Mouse (Mus musculus) limb, embryonic 11.5 days (tissue): ENCODE measurements at regions not wholly inside any gene's neighbourhood (a gene's known extent, or its start where the extent isn't known, plus 50 kb on each side); places are given as distances from the start of the nearest gene placed in this dataset.

ENCODE experiments used
- ATAC-seq: fragments of 200-750 bp; cut with Nextera tagmentation; 2 replicates; pipeline ENCODE4 v1.8.0; 2017; ENCODE audit warnings: low read depth; ENCODE audit not compliant: insufficient number of reproducible peaks, low FRiP score, low TSS enrichment
- DNase-seq: peaks from one replicate; pipeline ENCODE4 v3.0.0-alpha.2; 2015; ENCODE audit warnings: low spot score
- H3K27ac ChIP-seq: fragments of 300-500 bp; sonication (generic); replicated peaks from 2 replicates; pipeline ENCODE4 v1.5.1; 2014; ENCODE audit warnings: low read depth, mild to moderate bottlenecking, low read length
- H3K27me3 ChIP-seq: fragments of 300-500 bp; sonication (generic); 2 replicates; pipeline ENCODE4 v1.6.1; 2014; ENCODE audit warnings: mild to moderate bottlenecking, low read length, mixed read lengths; ENCODE audit not compliant: control insufficient read depth, insufficient read depth
- H3K36me3 ChIP-seq: fragments of 300-500 bp; sonication (generic); 2 replicates; pipeline ENCODE4 v1.6.1; 2014; ENCODE audit warnings: mild to moderate bottlenecking, low read length, moderate library complexity, mixed read lengths; ENCODE audit not compliant: control insufficient read depth, insufficient read depth
- H3K4me1 ChIP-seq: fragments of 300-500 bp; sonication (generic); 2 replicates; pipeline ENCODE4 v1.6.1; 2014; ENCODE audit warnings: low read length, mixed read lengths; ENCODE audit not compliant: control insufficient read depth, insufficient read depth
- H3K4me2 ChIP-seq: fragments of 300-500 bp; sonication (generic); 2 replicates; pipeline ENCODE4 v1.6.1; 2014; ENCODE audit warnings: low read depth, mild to moderate bottlenecking, moderate library complexity; ENCODE audit not compliant: severe bottlenecking
- H3K4me3 ChIP-seq: fragments of 300-500 bp; sonication (generic); 2 replicates; pipeline ENCODE4 v1.5.1; 2014; ENCODE audit warnings: low read depth, low read length
- H3K9ac ChIP-seq: fragments of 300-500 bp; sonication (generic); 2 replicates; pipeline ENCODE4 v1.6.1; 2014; ENCODE audit warnings: mild to moderate bottlenecking, low read length
- H3K9me3 ChIP-seq: fragments of 300-500 bp; sonication (generic); 2 replicates; pipeline ENCODE4 v1.6.1; 2016; ENCODE audit warnings: low read length; ENCODE audit not compliant: control insufficient read depth
- WGBS: fragments of 180-500 bp; shearing (Covaris S2); extraction: QIAGEN DNeasy Blood & Tissue Kit; methylation state at CpG from one replicate; pipeline ENCODE4 v1.1.7; 2014; 5-methylcytosine and 5-hydroxymethylcytosine counted together

DNA sequence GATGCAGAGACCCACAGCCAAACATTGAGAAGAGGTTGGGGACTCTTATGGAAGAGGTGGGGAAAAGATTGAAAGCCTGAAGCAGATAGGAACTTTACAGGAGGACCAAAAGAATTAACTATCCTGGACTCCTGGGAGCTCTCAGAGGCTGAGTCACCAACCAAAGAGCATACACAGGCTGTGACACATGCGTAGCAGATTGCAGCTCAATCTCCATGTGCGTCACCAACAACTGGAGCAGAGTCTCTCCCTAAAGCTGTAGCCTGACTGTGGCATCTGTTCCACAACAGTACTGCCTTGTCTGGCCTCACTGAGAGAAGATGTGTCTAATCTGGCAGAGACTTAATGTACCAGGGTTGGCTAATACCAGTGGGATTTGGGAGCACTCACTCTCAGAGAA lies 185.7 kb upstream of the Clec14a start:
- WGBS: 82% methylated on average over 2 of the region's 2 CpGs
- ATAC-seq: no peak
- no peak for DNase-seq

DNA sequence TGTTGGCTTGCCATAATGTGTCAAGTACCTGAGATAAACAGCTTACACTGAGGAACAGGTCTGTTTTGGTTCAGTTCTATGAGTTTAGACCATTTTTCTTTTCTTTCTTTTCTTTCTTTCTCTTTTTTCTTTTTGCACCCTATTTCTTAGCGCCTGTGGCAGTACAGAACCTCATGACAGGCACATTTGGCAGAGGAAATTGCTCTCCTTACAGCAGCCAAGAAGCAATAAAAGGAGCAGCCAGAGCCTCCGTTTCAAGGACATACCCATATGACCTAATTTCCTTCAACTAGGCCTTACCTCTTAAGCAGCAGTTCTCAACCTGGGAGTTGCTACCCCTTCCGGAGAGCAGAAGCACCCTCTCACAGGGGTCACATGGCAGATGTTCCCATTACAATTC lies 173.9 kb upstream of the Clec14a start:
- Histone ChIP-seq H3K27ac (no peak overlapping the region), H3K4me3 (no peak overlapping the region), H3K9me3 (no peaks in the 10 kb centered on the region), H3K4me2 (no peak overlapping the region), H3K36me3 (no peaks in the 10 kb centered on the region), H3K4me1 (no peaks in the 10 kb centered on the region), H3K27me3 (no peaks in the 10 kb centered on the region), H3K9ac (no peak overlapping the region)
- 44% methylated on average over 3 of the region's 3 CpGs for WGBS
- DNase-seq: no peak
- ATAC-seq: no peak

More for the DNA sequence above, 185.7 kb upstream of the Clec14a start:
- Histone ChIP-seq H3K27me3 (no peaks in the 10 kb centered on the region), H3K4me2 (no peak overlapping the region), H3K4me1 (no peaks in the 10 kb centered on the region), H3K9me3 (no peaks in the 10 kb centered on the region), H3K27ac (no peak overlapping the region), H3K4me3 (no peak overlapping the region), H3K36me3 (no peaks in the 10 kb centered on the region), H3K9ac (no peak overlapping the region)

DNA sequence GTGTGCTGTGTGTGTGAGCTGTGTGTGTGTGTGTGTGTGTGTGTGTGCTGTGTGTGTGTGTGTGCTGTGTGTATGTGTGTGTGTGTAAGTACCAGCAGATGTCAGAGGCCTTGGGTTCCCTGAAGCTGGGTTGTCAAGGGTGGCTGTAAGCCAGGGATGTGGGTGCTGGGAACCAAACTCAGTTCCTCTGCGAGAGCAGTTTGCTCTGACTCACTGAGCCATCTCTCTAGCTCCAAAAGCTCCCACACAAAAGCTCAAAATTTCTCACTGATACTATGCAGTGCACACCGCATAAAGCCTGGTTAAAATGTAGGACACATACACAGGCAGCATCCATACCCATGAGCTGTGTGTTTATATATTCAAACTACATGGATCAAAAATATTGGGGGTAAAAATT lies 172.9 kb upstream of the Clec14a start:
- Histone ChIP-seq H3K4me2 (no peak overlapping the region), H3K9ac (no peak overlapping the region), H3K4me1 (no peaks in the 10 kb centered on the region), H3K36me3 (no peaks in the 10 kb centered on the region), H3K4me3 (no peak overlapping the region), H3K27me3 (no peaks in the 10 kb centered on the region), H3K27ac (no peak overlapping the region), H3K9me3 (no peaks in the 10 kb centered on the region)
- 95% methylated on average over 2 of the region's 2 CpGs for WGBS
- ATAC-seq: no peak
- no peak for DNase-seq

DNA sequence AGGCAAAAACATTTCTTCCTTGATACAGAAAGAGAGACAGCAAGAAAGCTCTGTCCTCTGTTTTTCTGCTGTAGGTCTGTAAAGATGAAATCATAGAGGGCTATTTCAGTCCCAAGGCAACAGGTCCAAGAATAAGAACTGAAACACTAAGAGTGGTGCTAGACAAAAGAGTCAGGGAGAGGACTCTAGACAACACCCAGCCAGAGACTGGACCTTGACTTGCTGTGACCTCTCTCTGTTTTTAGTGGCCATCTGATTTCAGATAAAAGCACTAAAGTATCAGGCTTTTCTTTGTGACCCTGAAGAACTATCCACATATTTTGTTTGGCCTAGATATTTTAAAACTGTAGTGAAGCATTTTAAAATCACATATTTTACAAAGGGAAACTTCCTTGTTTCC lies 171.6 kb upstream of the Clec14a start:
- H3K36me3 ChIP-seq: no peaks in the 10 kb centered on the region
- H3K4me1 ChIP-seq: no peaks in the 10 kb centered on the region
- H3K9ac ChIP-seq: no peak overlapping the region
- no peaks in the 10 kb centered on the region for H3K9me3 ChIP-seq
- ATAC-seq: no peak
- no peaks in the 10 kb centered on the region for H3K27me3 ChIP-seq
- no peak for DNase-seq
- H3K27ac ChIP-seq: no peak overlapping the region
- H3K4me2 ChIP-seq: no peak overlapping the region
- H3K4me3 ChIP-seq: no peak overlapping the region

DNA sequence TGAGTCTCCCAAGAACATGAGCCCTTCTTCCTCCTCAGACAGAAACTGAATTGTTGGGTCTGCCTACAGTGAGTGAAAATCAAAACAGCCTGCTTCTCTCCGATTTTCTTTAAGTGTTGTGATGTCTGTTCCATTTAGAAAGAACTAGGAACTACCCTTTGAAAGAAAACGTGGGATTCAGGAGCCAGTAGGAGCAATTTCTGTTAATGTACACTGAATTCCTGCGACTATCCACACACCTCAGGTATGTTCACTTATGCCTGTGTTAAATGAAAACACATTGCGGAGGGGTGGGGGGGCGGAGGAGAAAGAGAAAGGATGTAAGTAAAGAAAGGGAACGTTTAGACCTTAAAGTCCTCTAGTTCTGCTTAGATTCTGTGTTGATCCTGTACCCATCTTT lies 167.9 kb upstream of the Clec14a start:
- Histone ChIP-seq H3K36me3 (no peaks in the 10 kb centered on the region), H3K4me2 (no peak overlapping the region), H3K4me3 (no peak overlapping the region), H3K9ac (no peak overlapping the region), H3K27me3 (no peaks in the 10 kb centered on the region), H3K4me1 (no peaks in the 10 kb centered on the region), H3K9me3 (no peaks in the 10 kb centered on the region), H3K27ac (no peak overlapping the region)
- WGBS: 55% methylated on average over 6 of the region's 6 CpGs
- no peak for DNase-seq
- ATAC-seq: no peak

DNA sequence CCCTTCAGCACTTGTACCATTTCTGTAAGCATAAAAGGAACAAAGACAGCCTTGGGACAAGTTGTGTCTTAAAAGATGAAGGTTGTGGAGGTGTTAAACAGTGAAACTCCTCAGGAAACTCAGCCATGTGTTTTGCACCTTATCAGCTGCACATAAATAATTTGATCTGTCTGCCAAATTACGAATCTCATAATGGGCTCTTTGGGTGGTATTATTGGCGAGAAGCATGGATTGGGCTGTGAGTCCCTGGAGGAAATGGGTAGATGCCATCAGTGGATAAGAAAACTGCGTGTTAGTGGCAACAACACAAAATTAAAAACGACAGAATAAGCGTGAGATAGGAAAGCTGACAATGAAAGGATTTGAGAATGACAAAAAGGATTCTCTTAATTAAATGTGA lies 165.4 kb upstream of the Clec14a start:
- WGBS: 69% methylated on average over 5 of the region's 5 CpGs
- H3K36me3 ChIP-seq: no peaks in the 10 kb centered on the region
- H3K4me1 ChIP-seq: no peaks in the 10 kb centered on the region
- no peak overlapping the region for H3K9ac ChIP-seq
- no peaks in the 10 kb centered on the region for H3K9me3 ChIP-seq
- no peak overlapping the region for H3K27ac ChIP-seq
- DNase-seq (no peak), ATAC-seq (no peak)
- H3K4me2 ChIP-seq: no peak overlapping the region
- H3K4me3 ChIP-seq: no peak overlapping the region
- no peaks in the 10 kb centered on the region for H3K27me3 ChIP-seq

DNA sequence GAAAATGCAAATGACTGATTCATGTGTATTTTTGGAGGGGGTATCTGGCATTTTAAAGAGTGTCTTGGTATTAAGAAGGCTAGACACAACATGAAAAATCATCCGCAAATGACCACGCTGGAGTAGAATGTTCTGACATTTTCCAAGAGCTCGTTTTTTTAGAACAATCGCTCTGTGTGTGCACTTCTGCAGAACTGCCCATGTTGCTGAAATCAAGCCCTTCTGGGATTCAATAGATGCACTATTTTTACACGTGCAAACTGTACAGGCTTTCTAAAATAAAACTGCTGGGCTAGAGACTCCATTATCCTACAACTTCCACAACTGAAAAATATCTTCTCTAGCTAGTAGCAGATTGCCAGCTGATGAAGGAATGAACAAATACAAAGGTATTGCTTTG lies 160.8 kb upstream of the Clec14a start:
- H3K4me1 ChIP-seq: 0 out of 2 replicates have a peak, but pooled peaks cover 6% of the 10 kb centered on the region
- no peak overlapping the region for H3K4me3 ChIP-seq
- no peak overlapping the region for H3K4me2 ChIP-seq
- no peak overlapping the region for H3K9ac ChIP-seq
- H3K36me3 ChIP-seq: no peaks in the 10 kb centered on the region
- H3K9me3 ChIP-seq: no peaks in the 10 kb centered on the region
- ATAC-seq (no peak), DNase-seq (no peak)
- WGBS: 84% methylated on average over 5 of the region's 5 CpGs
- no peaks in the 10 kb centered on the region for H3K27me3 ChIP-seq
- no peak overlapping the region for H3K27ac ChIP-seq

DNA sequence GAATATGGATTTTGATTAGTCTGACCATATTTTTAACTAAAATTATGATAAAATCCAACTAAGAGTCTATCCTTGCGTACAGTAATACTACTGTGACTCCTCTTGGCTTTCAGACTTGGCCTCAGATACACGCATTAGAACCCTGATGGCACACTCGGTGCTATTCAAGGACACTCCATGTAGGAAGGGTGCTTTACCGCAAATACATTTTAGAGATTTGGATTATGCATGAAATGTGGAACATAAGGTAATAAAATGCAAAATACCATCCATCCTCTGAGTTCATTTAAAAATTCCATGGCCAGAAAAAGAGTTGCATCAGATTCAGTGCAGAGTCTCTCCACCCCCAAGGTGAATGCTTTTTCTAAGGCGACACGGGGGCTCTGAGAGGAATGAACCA lies 157.7 kb upstream of the Clec14a start:
- Histone ChIP-seq H3K9ac (no peak overlapping the region), H3K4me3 (no peak overlapping the region), H3K27me3 (no peaks in the 10 kb centered on the region), H3K36me3 (no peaks in the 10 kb centered on the region), H3K27ac (no peak overlapping the region), H3K9me3 (no peaks in the 10 kb centered on the region), H3K4me2 (no peak overlapping the region), H3K4me1 (peaks cover 9% of the 10 kb centered on the region; the same call in 1 of the 2 replicates)
- 93% methylated on average over 6 of the region's 6 CpGs for WGBS
- no peak for DNase-seq
- no peak for ATAC-seq

DNA sequence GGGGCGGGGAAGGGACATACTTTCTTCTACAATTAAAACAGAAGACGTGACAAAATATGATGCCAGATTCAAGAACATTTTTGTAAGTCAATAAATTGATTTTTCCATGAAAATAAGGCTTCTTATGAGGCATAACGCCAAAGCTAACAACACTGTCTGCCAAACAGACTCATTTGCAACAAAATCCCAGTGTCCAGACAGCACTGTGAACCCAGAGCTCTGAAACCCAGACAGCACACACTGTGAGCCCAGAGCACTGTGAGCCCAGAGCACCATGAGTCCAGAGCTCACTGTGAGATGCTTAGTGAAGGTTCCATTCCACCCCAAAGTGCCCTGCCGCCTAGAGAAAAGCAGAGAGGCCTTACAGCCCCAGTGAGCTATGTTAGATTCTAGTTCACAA lies 156.9 kb upstream of the Clec14a start:
- no peak overlapping the region for H3K4me2 ChIP-seq
- WGBS: 71% methylated on average over 4 of the region's 4 CpGs
- no peak for DNase-seq
- no peak for ATAC-seq
- H3K9ac ChIP-seq: no peak overlapping the region
- H3K4me3 ChIP-seq: no peak overlapping the region
- no peaks in the 10 kb centered on the region for H3K36me3 ChIP-seq
- H3K9me3 ChIP-seq: no peaks in the 10 kb centered on the region
- H3K27ac ChIP-seq: 0 out of 2 replicates have a peak overlapping the region, but pooled peaks have one; percentile 36
- no peaks in the 10 kb centered on the region for H3K27me3 ChIP-seq
- H3K4me1 ChIP-seq: peaks cover 9% of the 10 kb centered on the region; the same call in 1 of the 2 replicates
